Mouse (Mus musculus): ENCODE data around the gene Plk2. TPM values are rescaled to one million over a fixed set of nuclear protein-coding genes. Genes with fewer than 3 reads are reported as not detected.
"Not testable (repeated sequence)": the region's sequence is repeated elsewhere in the genome, so short reads cannot be mapped to it uniquely, and the experiment has no call there.

Plk2 gene
- 180 and 193 TPM in 2 replicates for polyA plus RNA-seq (2015; fragmentation: Nextera tagmentation; extraction: Ambion mirVana)

DNA sequence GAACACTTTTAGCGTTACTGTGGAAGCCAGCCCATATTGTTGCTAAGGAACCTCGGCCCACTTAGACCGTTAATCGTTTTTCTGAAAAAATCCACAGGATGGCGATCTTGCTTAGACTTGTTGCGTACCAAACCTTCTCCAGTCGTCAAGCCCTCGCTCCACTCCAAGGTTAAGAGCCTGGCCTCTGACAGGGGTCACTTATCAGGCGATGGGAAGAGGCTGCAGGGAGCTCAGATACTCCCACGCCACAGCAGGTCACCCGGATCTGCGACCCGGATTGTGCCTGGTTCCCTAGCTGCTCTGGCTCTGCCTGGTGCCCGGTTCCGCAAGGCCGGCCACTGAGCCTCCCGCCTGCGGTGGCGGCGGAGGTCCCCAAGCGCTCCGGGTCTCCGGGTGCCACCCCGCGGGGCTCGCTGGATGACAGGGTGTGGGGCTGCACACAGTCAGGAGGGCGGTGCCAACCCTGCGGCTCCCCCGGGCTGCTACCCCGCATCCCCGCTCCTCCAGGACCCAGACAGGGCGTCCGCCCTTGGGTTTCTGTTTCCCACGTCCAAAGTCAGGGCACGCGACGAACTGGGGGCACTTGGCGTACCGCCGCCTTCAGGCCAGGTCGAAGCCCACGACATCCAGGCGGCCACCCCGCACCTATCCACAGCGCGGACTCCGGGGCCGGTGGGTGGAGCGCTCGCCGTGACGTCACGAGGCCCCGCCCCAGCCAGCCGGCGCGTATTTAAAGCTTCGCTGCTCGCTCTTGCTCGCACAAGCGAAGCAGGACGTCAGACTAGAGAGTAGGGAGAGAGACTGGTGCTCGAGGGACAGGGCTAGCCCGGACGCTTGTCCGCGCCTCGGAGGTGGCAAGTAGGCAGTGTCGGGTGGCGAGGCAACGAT lies at the start of gene Plk2:
TSS of gene Plk2 (plus strand) at position 756 of the 888 bp plus-strand sequence.
- Histone ChIP-seq H3K27ac (peak within 1 kb of the TSS; percentile 85), H3K27me3 (no peaks in the 10 kb centered on the region), H3K4me2 (replicated peaks) (peak within 1 kb of the TSS; percentile 98), H3K4me3 (peak within 1 kb of the TSS; percentile 78), H3K9ac (peak within 1 kb of the TSS; percentile 91), H3K36me3 (peaks cover 25% of the 10 kb centered on the region), H3K4me1 (peaks cover 25% of the 10 kb centered on the region), H3K9me3 (peaks cover 9% of the 10 kb centered on the region)
- WGBS: under 1% methylated on average over 71 of the region's 71 CpGs
- peak; percentile 92 for ATAC-seq (ENCODE audit: low FRiP score, low read depth)

GRCm38 (mm10) chr13:110346707-110347106 lies 48.1 kb upstream of the Plk2 start:
- WGBS: 30% methylated on average over 7 of the region's 7 CpGs
- H3K4me1 ChIP-seq: 0 out of 2 replicates have a peak, but pooled peaks cover 4% of the 10 kb centered on the region
- H3K9me3 ChIP-seq: no peaks in the 10 kb centered on the region
- H3K27me3 ChIP-seq: no peaks in the 10 kb centered on the region
- H3K36me3 ChIP-seq: no peaks in the 10 kb centered on the region
- H3K27ac ChIP-seq: no peak overlapping the region
- no peak overlapping the region for H3K9ac ChIP-seq
- H3K4me2 ChIP-seq (replicated peaks): no peak overlapping the region
- H3K4me3 ChIP-seq: no peak overlapping the region
- ATAC-seq (ENCODE audit: low FRiP score, low read depth): no peak

GRCm38 (mm10) chr13:110351051-110351450 lies 43.8 kb upstream of the Plk2 start:
- Histone ChIP-seq H3K27me3 (no peaks in the 10 kb centered on the region), H3K36me3 (no peaks in the 10 kb centered on the region), H3K4me3 (no peak overlapping the region), H3K27ac (no peak overlapping the region), H3K4me1 (0 out of 2 replicates have a peak, but pooled peaks cover 4% of the 10 kb centered on the region), H3K4me2 (replicated peaks) (no peak overlapping the region), H3K9ac (no peak overlapping the region), H3K9me3 (no peaks in the 10 kb centered on the region)
- ATAC-seq (ENCODE audit: low FRiP score, low read depth): no peak
- WGBS: 74% methylated on average over 6 of the region's 6 CpGs

GRCm38 (mm10) chr13:110356941-110357340 lies 37.9 kb upstream of the Plk2 start, which contains the start of gene Gapt:
TSS of gene Gapt (minus strand) at chr13:110357199.
- Histone ChIP-seq H3K9me3 (no peaks in the 10 kb centered on the region), H3K4me3 (no peak within 1 kb of the TSS), H3K4me2 (replicated peaks) (no peak within 1 kb of the TSS), H3K4me1 (no peaks in the 10 kb centered on the region), H3K9ac (no peak within 1 kb of the TSS), H3K27me3 (no peaks in the 10 kb centered on the region), H3K27ac (no peak within 1 kb of the TSS), H3K36me3 (no peaks in the 10 kb centered on the region)
- WGBS: 87% methylated on average over 2 of the region's 2 CpGs
- ATAC-seq (ENCODE audit: low FRiP score, low read depth): no peak

DNA sequence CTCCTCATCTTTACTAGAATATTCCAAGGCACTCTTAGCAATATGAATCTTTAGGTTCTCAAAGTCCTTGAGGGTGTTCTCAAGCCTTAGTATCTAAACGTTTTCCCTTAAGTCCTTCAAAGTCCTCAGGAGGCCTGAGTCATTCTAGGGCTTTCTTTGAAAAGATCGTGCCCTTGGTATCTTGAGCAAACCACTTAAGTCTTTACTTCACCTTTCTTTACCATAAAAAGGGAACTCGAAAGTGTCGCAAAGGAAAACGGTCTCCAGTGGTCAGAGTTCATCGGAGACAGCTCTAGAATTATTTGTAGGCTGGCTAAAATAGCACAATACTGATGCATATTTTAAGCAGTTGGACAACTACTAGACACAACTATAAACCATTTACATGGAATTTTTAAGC lies 31.1 kb upstream of the Plk2 start:
- no peaks in the 10 kb centered on the region for H3K36me3 ChIP-seq
- no peak overlapping the region for H3K4me3 ChIP-seq
- H3K4me1 ChIP-seq: no peaks in the 10 kb centered on the region
- H3K9me3 ChIP-seq: no peaks in the 10 kb centered on the region
- no peak overlapping the region for H3K9ac ChIP-seq
- H3K27me3 ChIP-seq: no peaks in the 10 kb centered on the region
- 79% methylated on average over 6 of the region's 6 CpGs for WGBS
- no peak overlapping the region for H3K27ac ChIP-seq
- H3K4me2 ChIP-seq (replicated peaks): no peak overlapping the region
- no peak for ATAC-seq (ENCODE audit: low FRiP score, low read depth)

DNA sequence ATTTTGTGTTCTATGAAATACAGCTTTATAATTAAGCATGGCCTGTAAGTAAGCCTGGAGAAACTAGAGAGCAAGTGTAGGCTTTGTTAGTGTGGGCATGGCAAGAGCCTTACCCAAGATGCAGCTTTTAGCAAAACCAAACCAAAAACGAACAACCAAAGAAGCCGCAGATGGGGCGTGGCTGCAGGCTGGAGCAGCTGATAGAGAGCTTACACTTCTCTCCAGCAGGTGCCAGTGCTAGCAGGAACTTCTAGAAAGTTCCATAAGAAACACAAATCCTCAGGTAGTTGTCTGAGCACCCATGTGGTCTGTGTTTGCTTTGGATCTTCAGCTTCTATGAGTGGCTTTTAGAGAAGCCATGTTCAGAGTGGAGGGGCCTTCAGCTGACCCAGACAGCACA lies 28.4 kb upstream of the Plk2 start:
- no peaks in the 10 kb centered on the region for H3K9me3 ChIP-seq

DNA sequence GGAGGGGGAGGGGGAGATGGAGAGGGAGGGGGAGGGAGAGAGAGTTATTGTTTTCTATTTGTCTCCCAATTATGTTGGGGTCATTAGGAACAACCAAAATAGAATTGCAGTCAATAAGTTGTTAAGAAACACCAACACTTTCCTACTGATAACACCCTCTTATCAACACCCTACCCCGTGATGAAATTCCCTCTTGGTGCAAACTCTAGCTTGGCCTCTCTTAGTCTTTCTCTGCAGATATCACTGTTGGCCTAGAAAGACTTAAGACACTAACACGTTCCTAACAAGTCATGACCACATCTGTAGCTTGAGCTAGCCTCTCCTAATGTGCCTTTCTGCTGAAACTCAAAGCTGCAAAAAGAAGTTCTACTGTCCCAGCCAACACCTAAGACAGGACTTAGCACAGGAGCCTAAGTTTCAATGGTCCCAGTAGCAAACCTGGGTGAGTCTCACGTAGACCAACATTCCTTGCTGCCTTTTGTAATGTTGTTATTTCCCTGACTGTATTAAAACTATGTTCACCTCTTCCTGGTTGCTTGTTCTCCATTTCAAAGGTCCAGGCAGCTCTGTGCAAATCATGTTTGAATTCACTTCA lies 26.8 kb upstream of the Plk2 start:
- Histone ChIP-seq H3K36me3 (no peaks in the 10 kb centered on the region), H3K9me3 (no peaks in the 10 kb centered on the region), H3K4me2 (replicated peaks) (no peak overlapping the region), H3K27me3 (no peaks in the 10 kb centered on the region), H3K4me1 (no peaks in the 10 kb centered on the region), H3K9ac (no peak overlapping the region), H3K27ac (no peak overlapping the region), H3K4me3 (no peak overlapping the region)
- WGBS: 88% methylated on average over 3 of the region's 3 CpGs
- ATAC-seq (ENCODE audit: low FRiP score, low read depth): no peak

More for the DNA sequence above, 28.4 kb upstream of the Plk2 start:
- Histone ChIP-seq H3K36me3 (no peaks in the 10 kb centered on the region), H3K4me2 (replicated peaks) (no peak overlapping the region), H3K27ac (no peak overlapping the region), H3K27me3 (no peaks in the 10 kb centered on the region), H3K4me1 (no peaks in the 10 kb centered on the region), H3K9ac (no peak overlapping the region), H3K4me3 (no peak overlapping the region)
- no peak for ATAC-seq (ENCODE audit: low FRiP score, low read depth)
- WGBS: 79% methylated on average over 3 of the region's 3 CpGs

- H3K9me3 ChIP-seq; H3K27me3 ChIP-seq; H3K9ac ChIP-seq; H3K4me2 ChIP-seq (replicated peaks); H3K4me3 ChIP-seq; H3K36me3 ChIP-seq; H3K4me1 ChIP-seq; H3K27ac ChIP-seq; ATAC-seq (ENCODE audit: low FRiP score, low read depth): not testable (repeated sequence)
- WGBS: 60% methylated on average over 6 of the region's 6 CpGs
Observed at GRCm38 (mm10) chr13:110368556-110369040, 26.2 kb upstream of the Plk2 start.

GRCm38 (mm10) chr13:110369673-110370072 lies 25.2 kb upstream of the Plk2 start:
- Histone ChIP-seq H3K4me3 (no peak overlapping the region), H3K4me1 (no peaks in the 10 kb centered on the region), H3K27me3 (no peaks in the 10 kb centered on the region), H3K9me3 (no peaks in the 10 kb centered on the region), H3K9ac (no peak overlapping the region), H3K27ac (no peak overlapping the region), H3K4me2 (replicated peaks) (no peak overlapping the region), H3K36me3 (no peaks in the 10 kb centered on the region)
- WGBS: 100% methylated on average over 1 of the region's 1 CpGs
- no peak for ATAC-seq (ENCODE audit: low FRiP score, low read depth)

DNA sequence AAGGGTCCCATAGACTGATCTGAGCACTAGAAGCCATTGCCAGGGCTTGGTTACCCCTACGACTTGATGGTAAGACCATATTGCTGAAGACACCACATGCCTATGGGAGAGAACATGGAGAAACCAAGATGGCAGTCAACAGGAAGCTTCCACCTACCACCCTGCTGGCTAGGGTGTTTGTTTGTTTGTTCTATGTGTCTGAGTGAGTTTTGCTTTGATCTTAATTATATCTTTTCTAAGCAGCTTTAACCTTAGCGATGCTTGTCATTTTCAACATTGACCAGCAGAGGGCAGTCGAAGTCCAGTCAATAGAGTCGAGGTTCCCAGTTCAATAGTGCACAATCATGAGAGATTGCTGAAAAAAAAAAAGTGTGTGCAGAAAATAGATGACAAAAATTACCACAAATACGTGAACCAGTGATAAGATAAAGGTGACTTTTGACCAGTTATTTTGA lies 12.4 kb upstream of the Plk2 start:
- WGBS: 21% methylated on average over 5 of the region's 5 CpGs
- no peak overlapping the region for H3K9ac ChIP-seq
- 0 out of 2 replicates have a peak, but pooled peaks have one; percentile 40 for ATAC-seq (ENCODE audit: low FRiP score, low read depth)
- no peak overlapping the region for H3K4me2 ChIP-seq (replicated peaks)
- H3K9me3 ChIP-seq: no peaks in the 10 kb centered on the region
- no peaks in the 10 kb centered on the region for H3K36me3 ChIP-seq
- H3K4me3 ChIP-seq: no peak overlapping the region
- no peak overlapping the region for H3K27ac ChIP-seq
- H3K4me1 ChIP-seq: no peaks in the 10 kb centered on the region
- H3K27me3 ChIP-seq: no peaks in the 10 kb centered on the region

- no peaks in the 10 kb centered on the region for H3K4me1 ChIP-seq
- H3K27ac ChIP-seq: no peak overlapping the region
- no peak overlapping the region for H3K4me3 ChIP-seq
- ATAC-seq (ENCODE audit: low FRiP score, low read depth): no peak
- peaks cover 3% of the 10 kb centered on the region for H3K9me3 ChIP-seq
- H3K27me3 ChIP-seq: no peaks in the 10 kb centered on the region
- WGBS: 74% methylated on average over 6 of the region's 6 CpGs
- no peak overlapping the region for H3K4me2 ChIP-seq (replicated peaks)
- H3K9ac ChIP-seq: no peak overlapping the region
- no peaks in the 10 kb centered on the region for H3K36me3 ChIP-seq
Observed at GRCm38 (mm10) chr13:110384514-110384913, 10.3 kb upstream of the Plk2 start.

DNA sequence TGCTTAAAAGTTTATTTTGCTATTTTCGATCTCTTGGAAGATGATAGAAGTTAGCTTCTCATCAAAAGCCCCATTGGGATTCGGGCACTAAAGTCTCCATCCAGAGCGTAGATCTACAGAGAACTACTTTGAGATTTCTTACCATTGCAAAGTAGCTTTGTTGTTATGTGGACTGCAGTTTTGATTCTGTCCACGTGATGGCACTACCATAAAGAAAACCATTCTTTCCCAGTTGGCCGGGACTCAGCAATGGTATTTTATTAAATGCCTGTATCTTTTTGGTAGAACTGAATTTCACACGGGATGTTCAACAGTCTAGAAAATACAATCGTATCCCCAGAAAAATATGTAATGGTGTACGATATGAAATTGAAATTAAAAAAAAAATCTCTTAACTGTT lies 2.6 kb upstream of the Plk2 start:
- WGBS: 17% methylated on average over 8 of the region's 8 CpGs
- H3K4me3 ChIP-seq: no peak overlapping the region
- no peak overlapping the region for H3K9ac ChIP-seq
- no peaks in the 10 kb centered on the region for H3K27me3 ChIP-seq
- peaks cover 9% of the 10 kb centered on the region; the same call in 1 of the 2 replicates for H3K4me1 ChIP-seq
- no peak overlapping the region for H3K4me2 ChIP-seq (replicated peaks)
- ATAC-seq (ENCODE audit: low FRiP score, low read depth): no peak
- peaks cover 2% of the 10 kb centered on the region; the same call in 1 of the 2 replicates for H3K36me3 ChIP-seq
- no peak overlapping the region for H3K27ac ChIP-seq
- peaks cover 8% of the 10 kb centered on the region for H3K9me3 ChIP-seq
